Mouse (Mus musculus) right cerebral cortex, adult 18-20 months (tissue): ENCODE results near the gene Slc17a5.
A peak's percentile ranks its signal among the peaks of the same experiment; 100 is the strongest.
"Not testable (repeated sequence)": the region's sequence is repeated elsewhere in the genome, so short reads cannot be mapped to it uniquely, and the experiment has no call there.

Experiments
- DNase-seq: peaks from one replicate; pipeline ENCODE4 v3.0.0; 2022; ENCODE audit warnings: mixed read lengths

The Slc17a5 gene

DNA sequence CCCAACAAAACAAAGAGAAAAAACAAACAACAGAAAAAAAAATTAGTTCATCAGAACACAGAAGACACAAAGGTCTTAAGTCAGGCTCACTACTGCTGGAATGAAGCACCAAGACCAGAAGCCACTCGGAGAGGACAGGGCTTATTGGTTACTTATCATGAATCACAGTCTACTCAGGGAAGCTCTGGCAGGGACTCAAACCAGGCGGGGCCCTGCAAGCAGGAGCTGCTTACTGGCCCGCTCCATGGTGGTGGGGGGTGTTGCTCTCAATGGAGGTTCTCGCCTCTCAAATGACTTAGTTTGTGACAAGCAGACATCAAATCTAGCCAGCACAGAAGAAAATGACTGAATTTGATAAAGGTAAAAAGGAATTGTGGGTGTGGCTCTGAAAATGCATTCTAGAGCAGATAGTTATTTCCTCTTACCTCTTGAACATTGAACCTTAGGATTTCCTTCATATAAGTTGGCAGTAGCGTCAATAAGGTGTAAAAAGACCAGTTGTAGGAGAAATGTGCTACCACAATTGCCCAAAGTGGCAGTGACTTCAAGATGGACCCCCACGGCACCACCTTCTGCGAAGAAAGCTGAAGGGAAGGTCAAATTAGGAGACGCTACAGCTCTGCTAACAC lies 29.1 kb downstream of the Slc17a5 start:
- no peak for DNase-seq

DNA sequence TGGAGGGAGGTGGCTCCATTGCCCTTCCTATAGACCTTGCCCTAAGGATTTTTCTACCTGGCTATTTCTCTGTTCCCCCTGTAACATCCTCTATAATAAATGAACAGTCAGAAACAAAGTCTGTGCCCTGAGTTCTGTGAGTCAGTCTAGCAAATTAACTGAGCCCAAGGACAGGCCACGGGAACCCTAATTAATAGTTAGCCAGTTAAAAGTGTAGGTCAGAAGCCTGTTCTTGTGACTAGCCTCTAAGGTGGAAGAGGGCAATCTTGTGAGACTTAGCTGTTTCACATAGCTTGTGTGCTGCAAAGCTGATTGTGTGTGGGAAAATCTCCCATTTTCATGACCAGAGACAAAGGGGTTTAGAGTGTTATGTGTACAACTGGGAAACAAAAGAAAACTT lies 30.8 kb downstream of the Slc17a5 start:
- DNase-seq: no peak

DNA sequence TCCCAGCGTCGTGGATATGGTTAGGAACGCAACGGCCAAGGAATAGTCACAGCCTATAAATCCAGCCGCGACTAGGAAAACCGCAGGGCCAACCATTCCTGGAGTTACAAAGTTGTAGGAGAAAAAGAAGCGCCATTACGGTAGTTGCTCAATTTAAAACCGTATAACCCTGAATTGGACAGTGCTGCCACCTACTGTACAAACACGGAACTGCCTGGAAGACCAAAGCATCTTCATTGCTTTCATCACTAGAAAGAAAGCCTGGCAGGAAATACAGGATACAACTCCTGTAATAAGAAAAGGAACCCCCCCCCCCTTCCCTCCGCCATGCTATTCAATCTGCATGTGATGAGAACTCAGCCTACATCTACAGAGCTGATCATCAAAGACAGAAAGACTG lies 34.9 kb downstream of the Slc17a5 start:
- DNase-seq: peak; percentile 64

- no peak for DNase-seq
These were observed 36.1 kb downstream of the Slc17a5 start for GRCm38 (mm10) chr9:78551761-78552160.

GRCm38 (mm10) chr9:78547742-78548141 lies 40.1 kb downstream of the Slc17a5 start:
- no peak for DNase-seq

GRCm38 (mm10) chr9:78546944-78547343 lies 40.9 kb downstream of the Slc17a5 start:
- DNase-seq: peak; percentile 72

DNA sequence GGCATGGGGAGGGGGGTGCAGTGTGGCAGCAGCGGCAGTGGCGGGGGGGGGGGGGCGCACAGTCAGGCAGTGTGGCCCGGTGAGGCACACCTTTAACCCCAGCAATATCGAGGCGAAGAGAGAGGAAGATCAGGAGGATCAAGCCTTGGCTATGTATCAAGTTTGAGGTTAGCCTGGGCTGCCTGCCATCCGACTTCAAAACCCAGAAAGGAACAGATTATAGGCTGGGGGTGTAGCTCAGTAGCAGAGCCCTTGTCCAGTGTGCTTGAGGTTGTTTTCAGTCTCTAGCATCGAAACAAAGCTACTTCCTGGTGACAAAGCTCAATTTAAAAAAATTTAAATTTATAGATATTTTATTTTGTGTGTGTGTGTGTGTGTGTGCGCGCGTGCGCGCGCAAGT lies 46.1 kb downstream of the Slc17a5 start:
- DNase-seq: no peak

GRCm38 (mm10) chr9:78538421-78538820 lies 49.4 kb downstream of the Slc17a5 start:
- no peak for DNase-seq

DNA sequence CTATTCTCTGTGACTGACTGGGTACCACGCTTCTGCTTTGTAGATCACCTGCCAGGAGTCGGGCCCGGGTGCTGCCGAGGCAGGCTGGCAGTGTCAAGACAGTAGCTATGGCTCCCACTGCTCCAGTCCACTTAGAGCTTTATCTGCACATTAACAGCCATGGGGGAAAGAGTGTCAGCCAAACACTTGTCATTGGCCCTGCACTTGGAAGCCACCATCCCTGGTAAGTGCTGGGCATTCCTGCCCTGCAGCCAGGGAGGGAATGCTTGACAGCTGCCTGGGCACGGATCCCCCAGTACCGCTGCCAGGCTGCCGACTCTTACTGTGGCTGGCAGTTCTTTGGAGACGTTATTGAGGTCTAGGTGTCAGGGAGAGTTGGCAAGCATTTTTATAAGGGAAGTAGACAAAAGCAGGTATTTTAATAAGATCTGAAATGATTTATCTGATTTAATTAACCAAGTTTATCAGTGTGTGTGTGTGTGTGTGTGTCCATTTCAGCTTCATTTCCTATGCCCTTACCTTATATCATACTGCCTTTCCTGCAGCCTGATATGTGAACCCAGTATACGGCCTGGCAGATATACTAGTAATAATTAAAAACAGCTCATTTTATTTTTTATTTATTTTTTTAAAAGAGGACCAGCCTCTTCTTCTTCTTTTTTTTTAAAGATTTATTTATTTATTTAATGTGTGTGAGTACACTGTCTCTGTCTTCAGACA lies 50.5 kb downstream of the Slc17a5 start:
- DNase-seq: no peak

DNA sequence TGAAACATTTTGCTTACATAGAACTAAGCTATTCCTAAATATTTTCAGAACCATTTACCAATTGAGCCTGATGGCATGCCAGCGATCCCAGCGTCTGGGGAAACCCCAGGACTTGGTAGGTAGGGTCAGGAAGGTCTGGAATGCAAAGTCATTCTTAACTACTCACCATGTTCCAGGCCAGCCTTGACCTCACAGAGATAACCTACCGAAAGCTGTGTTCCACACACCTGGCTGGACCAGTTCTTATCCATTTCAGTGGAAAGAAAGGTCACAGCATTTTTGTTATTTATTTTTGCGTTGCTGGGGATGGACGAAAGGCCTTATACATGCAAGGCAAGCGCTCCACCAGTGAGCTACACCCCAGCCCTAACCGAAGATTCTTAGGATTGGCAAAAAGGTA lies 53.2 kb downstream of the Slc17a5 start:
- no peak for DNase-seq

DNA sequence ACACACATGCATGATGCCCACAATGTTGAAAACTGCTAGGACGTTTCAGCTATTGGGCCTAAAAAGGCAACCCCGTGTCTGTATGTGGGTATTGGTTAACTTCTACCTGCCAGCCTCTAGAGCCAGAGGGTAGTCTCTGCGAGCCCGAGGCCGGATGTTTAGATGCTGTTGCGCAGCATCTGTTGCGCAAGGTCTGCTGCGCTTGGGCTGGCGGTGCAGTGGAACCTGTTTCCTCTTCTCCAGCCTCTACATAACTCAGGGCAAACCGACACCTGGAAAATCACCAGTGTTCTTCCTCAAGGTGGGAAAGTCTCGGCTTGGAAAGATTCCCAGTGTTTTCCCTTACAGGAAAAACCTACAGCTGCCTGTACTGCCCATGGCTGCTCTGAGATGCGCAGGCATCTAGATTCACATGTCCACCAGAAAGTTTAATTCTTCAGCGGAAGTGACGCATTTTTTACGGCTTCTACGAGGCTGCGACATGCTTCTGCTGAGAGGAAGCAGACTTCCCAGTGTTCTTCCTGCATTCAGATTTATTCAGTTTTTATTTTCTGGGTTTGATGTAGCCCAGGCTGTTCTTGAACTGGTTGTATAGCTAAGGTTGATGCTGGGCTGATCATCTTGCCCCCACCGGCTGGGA lies 54.4 kb downstream of the Slc17a5 start:
- no peak for DNase-seq

DNA sequence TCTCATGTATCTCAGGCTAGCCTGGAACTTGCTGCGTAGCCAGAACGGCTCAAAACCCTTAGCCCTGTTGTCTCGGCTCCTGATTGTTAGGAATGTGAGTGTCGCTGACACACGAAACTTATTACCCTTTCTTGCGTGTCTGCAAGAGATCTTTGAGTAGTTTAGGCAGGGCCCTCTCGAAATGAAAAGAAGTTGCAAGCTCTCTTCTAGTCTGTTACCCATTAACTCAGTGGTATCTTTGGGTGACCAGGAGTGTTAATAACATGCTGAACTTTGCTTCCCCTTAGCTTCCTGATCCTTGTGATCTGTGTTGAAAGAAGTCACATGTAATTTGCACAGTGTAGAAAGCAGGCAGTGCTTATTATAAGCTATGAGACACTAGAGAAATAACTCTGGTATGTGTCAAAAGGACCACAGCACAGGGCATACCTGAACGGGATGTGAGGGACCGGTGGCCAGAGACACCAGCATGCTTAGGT lies 55.5 kb downstream of the Slc17a5 start:
- DNase-seq: no peak

- DNase-seq: no peak
These were observed 56.0 kb downstream of the Slc17a5 start for GRCm38 (mm10) chr9:78531816-78532215.

GRCm38 (mm10) chr9:78527767-78528381 lies 60.0 kb downstream of the Slc17a5 start:
- DNase-seq: peak; percentile 69

GRCm38 (mm10) chr9:78527301-78527761 lies 60.5 kb downstream of the Slc17a5 start:
- DNase-seq: peak; percentile 68

GRCm38 (mm10) chr9:78526206-78526605 lies 61.6 kb downstream of the Slc17a5 start:
- DNase-seq: no peak

DNA sequence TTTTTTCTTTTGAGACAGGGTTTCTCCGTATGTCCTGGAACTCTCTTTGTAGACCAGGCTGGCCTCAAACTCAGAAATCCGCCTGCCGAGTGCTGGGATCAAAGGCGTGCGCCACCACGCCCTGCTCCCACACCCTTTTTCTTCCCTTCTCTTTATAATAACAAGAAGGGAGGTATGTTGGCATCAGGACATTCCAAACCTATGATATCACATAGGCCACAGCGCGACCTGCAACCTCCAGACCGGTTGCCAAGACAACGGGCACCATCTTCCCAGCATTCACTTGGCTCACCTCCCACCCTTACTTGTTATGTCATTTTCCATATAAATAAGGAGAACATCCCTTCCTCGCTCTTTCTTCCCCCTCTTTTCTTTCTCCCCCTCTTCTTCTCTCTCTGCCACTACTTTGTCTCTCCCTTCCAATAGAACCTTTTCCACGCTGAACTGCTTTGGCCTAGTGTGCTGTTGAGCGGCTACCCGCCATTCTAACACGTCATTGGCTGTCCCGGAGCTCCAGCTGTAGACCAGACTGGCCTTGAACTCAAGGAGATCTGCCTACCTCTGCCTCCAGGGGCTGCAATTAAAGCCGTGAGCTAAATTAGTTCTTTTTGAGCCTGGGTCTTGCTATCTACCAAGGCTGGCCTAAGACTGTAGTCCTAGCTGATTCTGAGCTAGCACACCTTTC lies 62.2 kb downstream of the Slc17a5 start:
- no peak for DNase-seq

DNA sequence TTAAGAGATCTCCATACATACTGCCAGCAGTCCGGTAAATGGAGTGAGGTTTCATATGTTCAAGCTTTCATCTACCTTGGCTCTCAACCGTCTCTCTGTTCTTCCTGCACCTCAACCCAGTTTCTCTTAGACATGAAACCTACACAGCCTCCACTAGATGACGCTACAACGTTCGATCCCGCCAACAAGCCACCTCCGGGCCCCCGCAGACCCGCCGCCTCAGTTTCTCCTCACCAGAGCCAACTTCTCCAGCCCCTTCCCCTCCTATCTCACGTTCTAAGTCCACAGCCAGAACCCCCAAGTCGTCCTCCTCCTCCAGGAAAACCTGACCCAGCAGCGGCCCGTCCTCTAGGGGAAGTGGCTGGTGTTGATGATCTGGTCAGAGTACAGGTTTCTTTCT lies 66.2 kb downstream of the Slc17a5 start:
- DNase-seq: peak; percentile 15

GRCm38 (mm10) chr9:78520780-78521601 lies 66.8 kb downstream of the Slc17a5 start:
- peak; percentile 25 for DNase-seq

DNA sequence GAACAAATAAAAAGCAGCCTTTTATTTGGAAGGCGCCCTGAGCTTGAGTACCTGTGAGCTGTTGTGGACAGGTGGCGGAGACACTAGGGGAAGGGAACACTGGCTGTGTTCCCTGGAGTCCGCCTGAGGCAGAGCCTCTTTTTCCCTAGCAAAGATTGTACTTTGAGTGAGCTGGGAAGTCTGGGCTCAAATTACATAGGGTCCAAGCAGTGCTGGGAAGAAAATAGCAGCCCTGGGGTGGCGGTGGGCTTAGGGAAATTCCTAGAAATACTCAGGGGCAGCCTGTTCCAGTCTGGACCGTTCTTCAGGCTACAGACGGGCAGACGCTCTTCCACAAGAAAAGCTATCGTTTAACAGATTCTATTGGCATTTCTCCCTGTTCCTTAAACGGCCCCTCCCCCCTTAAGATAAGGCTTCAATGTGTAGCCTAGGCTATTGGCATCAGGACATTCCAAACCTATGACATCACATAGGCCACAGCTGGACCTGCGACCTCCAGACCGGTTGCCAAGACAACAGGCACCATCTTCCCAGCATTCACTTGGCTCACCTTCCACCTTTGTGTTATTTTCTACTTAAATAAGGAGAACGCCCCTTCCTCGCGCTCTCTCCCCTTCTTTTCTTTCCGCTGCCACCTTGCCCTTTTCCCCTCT lies 67.6 kb downstream of the Slc17a5 start:
- no peak for DNase-seq

GRCm38 (mm10) chr9:78517237-78517636 lies 70.6 kb downstream of the Slc17a5 start:
- DNase-seq: not testable (repeated sequence)
